Mouse (Mus musculus) spleen, embryonic (tissue): Measurements from ENCODE around the gene Phpt1.

Experiments used
- CTCF ChIA-PET: fragments of 350-600 bp; sonication (Branson Sonifier 250); formaldehyde crosslinking; loops from one replicate; lab custom pipeline; 2022; lab: Charles Lee

Gene Phpt1

DNA sequence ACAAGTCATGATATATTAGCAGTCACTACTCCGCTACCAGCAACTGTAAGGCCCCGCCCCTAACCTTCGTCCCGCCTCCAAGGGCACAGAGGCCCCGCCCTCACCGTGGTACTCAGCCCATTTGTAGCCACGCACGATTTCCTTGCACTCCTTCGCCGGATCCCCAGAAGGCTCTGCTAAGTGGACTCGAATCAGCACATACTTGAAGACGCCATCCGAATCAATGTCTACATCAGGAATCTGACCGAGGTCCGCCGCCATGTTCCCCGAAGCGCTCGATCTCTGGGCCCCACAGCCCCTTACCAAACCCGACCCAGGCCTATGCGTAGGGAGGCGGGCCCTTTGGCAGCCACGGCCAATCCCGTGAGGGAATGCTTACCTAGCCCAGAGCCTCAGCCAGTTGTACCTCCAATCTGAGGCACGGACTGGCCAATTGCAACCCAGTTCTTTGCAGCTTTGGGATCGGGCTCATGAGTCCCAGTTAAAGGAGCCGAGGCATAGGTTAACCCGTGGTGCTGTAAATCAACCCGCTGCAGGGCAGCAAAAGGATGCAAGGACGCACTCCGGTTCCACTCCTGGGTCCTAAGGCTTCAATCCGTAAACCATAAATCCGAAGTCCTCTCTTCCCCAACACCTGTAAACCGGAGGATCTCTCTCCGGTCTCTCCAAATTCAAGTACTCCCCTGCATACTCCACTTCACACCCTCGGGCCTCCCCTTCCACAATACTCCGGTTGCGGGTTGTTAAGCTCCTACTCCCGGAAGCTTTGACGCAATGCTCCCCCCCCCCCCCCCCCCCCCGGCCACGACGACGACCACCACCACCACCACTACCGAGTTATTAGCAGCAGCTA is at the start of gene Phpt1, which contains the start of gene Mamdc4:
TSS of gene Phpt1 (minus strand) at position 646 of the 853 bp plus-strand sequence.
TSS of gene Mamdc4 (minus strand) at position 267 of the 853 bp plus-strand sequence.
- CTCF ChIA-PET: interaction anchor here (0.5 to 0.6 kb wide), 3 partner anchors 10 to 122 kb away, joined by 3 to 9 read pairs (median 6); partner anchors contain the start of gene Edf1

DNA sequence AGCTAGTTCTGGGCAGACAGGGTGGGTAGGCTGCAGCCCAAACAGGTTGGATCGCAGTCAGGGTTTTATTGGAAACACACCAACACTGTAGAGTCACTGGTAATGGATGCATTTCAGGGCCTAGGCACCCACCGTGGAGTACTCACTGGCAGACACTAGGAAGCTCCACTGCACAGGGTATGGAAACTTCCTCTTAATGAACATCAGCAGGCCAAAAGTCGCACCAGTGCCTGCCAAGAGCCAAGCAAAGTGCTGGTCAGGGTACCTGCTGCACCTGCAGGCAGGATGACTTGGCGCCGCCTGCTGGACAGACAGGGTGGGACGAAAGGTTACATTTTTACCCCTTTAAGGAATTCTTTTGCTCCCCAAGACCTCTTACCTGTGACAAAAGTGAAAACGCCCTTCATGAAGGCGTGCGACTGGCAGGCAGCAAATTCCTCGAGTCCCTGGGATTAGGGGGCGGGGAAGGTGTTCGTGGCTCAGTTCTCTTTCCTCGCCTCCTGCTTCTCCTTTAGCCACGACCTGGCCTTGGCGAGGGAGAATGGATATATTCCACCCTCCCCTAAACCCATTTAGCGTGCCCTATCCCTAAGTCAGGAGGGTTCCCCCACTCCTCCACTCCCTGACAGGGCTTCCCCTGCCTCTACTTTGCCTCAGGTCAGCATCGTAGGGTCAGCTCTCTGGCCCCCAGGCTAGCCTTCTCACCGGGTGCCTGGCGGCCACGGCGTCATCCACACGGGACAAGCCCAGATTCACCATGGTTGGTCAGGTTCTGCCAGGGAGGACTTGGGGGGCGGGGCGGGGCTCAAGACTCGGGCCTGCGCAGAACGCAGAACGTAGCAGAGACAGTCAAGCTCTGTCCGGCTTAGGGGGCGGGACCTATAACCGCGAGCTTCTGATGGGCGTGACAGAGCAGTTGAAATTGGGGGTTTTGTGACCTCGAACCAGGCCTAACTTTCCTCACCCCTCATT is 46.5 kb upstream of the Phpt1 start, which contains the start of gene Tmem141:
TSS of gene Tmem141 (minus strand) at position 777 of the 972 bp plus-strand sequence.
- CTCF ChIA-PET: no interaction called here

DNA sequence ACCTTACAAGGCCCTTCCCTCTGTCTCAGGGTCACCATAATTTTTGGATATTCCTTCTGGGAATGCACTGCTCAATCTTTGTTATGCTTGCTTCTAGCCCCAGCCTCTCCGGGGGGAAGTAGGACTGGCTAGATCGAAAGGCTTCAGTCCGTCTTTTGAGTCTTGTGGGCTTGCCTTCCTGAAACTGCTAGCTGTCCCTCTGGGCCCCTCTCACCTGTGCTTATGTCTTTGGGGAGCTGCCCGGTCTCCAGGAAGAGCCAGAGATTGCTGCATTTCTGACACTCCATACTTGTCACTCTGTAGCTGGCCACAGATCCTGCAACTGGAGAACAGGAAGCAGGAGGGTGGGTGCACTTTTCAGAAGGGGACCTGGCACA is 45.8 kb upstream of the Phpt1 start:
- CTCF ChIA-PET: no interaction called here

DNA sequence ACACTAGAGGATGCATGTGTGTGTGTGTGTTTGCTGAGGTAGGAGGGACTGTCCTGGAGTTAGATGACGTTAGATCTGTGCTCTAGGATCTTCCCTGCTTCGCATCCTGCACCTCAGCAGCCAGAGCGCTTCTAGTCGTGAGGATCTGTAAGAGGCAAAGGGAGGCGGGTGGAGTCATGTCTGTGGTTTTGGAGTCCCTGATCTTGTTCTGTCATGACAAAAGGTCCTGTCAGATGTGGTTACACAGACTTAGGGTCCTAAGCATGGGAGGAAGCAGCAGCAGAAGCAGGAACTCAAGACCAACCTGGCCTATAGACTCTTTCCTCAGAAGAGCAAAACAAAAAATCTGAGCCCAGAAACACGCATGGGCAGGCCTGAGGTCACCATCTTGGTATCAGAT is 45.4 kb upstream of the Phpt1 start:
- CTCF ChIA-PET: no interaction called here

DNA sequence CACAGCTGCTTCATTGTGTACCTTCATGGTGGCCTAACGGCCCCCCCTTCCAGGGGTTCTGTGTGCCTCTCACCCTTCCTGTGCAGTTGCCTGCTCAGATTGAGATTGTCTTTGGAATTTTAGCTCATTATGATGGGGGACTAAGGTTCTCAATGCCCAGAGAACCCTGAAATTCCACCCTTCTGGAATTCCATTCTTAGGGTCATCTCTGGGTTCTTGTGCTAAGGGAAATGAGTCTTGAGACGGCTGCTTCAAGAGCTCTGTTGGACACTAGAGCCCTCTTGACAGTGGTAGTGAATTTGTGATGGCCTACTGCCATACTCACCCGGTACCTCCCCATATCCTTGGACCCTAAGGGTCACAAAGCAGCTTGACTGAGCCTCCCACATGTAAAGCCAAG is 42.6 kb upstream of the Phpt1 start, which contains the start of gene Ccdc183:
TSS of gene Ccdc183 (minus strand) at position 101 of the 400 bp plus-strand sequence.
- CTCF ChIA-PET: no interaction called here

DNA sequence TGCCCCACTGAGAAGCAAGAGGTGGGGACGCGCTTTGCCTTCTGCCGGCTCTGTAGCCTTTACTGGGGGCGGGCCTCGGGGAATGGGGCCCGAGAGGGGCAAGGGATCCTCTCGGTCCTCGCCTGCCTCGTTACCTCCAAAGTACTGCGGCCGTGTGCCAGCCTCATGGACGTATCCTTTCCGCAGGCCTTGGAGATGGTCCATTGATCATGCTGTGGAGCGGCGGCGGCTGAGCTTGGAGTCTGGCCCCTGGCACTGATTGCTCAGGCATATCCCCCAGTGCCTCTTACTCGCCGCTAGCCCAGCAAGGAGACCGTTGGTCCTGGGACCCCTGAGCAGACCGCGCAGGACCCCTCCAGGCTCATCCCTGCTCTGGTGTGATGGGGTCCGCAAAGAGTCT is 41.4 kb upstream of the Phpt1 start:
- CTCF ChIA-PET: no interaction called here

DNA sequence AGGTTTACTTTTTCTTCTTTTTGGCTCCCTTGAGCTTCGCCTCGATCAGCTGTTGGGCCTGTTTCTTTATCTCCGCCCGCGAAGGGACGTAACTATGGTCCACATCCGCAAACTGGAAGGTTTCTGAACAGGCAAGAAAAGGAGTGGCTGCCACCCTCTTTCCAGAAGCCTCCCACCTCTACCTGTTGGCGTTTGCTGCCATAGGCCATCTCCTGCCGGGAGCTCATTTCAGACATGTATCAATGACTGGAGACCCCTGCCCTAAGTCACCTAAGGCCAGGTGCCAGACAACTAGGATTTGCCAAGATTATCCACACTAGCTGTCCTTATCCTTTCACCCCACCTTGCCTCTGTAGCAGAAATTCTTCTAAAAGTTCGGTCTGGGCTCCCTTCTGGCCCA is 33.6 kb upstream of the Phpt1 start:
- CTCF ChIA-PET: interaction anchor here (1.5 kb wide), 1 partner anchor 16 kb away, joined by 3 read pairs; no protein-coding TSS in a partner anchor

DNA sequence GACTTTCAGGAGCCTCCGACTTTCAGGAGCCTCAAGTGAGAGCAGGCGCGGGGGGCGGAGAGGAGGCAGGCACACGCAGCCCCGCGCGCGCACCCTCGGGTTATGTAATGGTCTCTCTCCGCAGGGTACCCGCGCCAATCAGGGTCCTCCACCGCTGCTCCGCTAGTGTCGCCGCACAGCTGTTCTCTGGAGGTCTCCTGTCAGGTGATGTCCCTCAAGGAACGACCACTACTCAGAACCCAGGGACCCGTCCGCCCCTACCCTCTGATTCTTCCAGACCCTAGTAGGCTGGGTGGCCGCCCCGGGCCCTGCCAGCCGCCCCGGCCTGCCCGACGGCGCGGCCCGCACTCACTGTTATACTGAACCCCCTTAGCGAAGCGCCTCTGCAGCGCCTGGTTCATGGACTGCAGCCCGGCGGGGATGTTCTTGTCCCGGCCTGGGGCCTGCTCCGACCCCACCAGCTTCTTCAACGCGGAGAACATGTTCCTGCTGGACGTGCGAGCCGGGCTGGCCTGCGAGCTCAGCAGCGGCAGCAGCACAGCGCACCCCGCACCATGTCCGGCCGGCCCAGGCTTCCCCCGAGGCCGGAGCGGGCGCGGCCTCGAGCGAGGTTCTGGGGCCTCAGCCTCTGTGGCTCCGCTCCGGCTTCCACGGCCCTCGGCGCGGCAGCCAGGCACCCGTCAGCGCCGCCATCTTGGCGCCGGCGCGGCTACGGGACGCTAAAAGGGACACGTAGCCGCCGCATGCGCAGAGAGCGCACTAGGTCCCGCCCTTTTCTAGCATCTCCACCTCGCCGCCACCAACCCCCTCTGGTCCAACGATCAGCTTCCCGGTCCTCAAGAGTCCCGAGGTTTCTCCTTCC is 33.0 kb upstream of the Phpt1 start, which contains the start of gene Rabl6:
TSS of gene Rabl6 (minus strand) at position 761 of the 862 bp plus-strand sequence.
- CTCF ChIA-PET: interaction anchor here (1.5 kb wide), 1 partner anchor 16 kb away, joined by 3 read pairs; no protein-coding TSS in a partner anchor

DNA sequence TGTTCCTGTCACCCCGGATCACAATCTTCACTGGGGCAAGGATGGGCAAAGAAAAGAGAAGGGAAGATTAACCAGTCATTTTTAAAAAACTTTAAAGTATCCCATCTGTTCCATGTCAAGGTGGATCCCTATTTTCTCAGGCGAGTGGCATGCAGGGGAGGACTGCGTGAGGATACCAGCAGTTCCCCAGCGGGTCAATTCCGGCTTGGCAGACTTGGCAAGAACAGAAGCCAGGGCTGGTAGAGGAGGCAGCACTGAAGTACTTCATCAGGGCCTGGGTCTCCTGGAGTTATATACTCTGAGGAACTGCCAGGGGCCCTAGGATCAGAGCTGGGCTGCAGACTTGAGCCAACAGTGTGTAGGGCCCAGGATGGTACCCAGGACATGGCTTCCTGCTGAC is 27.5 kb upstream of the Phpt1 start:
- CTCF ChIA-PET: no interaction called here

DNA sequence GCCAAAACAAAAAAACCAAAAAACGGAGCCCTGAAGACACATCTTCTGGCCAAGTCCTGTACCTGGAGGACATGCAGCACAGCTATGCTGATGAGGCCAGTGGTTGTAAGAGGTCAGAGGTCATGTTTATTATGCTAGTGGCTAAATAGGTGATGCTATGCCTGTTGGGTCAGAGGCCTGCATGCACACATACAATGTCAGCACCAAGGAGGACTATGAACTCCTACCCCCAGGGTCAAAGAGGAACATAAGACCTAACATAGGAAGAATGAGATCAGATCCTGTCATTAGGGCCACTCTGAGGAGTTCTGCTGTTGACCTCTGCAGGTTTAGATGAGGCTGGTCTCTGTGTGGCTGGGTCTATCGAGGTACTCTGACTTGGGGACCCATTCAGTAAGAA is 25.0 kb upstream of the Phpt1 start:
- CTCF ChIA-PET: no interaction called here

DNA sequence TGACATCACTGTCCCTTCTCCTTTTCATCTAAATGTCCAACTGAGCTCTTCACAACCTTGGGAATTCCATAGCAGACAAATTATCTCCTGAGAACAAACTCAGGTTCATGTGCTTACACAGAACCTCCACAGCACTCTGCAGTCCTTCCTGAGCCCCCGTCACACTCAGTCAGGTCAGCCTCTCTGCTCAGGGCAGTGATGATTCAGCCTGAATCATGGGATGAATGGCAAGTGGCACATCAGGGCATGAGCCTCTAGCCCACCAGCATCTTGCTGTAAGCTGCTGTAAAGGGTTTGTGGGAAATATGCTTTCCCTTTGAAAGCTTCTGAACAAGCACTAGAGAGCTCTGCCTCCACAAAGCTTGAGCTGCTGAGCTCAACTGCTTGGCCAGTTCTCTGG is 23.7 kb upstream of the Phpt1 start:
- CTCF ChIA-PET: no interaction called here

DNA sequence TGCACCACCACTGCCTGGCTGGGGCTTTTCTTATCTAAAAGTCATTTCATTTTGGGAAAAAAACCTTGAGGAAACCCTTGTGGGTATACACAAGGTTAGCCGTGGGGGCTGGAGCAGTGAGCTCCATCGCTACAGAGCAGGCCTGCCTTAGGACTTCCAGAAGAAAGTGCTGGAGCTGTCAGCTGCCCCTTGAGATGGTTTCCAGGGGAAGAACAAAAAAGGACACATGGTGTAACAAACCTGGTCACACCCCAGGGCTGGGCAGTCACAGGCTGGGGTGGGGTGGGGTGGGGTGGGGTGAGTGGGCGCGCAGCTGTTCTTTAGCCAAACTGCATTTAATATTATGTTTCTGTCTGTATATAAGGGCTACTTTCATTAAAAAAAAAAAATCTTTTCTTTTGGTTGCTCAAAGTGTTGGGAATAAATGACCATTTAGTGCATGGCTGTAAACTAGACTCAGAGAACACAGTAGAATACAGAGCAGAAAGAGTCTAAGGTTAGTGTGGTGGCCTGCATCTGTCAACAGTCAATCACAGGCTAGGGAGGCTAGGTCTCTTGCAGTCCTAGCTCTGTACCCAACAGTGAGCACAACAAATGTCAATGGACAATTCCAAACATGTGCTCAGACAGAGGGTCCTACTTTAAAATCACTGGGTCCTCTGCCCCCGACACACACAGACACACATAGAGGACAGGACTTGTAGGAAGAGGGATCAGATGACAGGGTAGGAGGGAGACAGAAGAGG is 21.9 kb upstream of the Phpt1 start:
- CTCF ChIA-PET: no interaction called here

DNA sequence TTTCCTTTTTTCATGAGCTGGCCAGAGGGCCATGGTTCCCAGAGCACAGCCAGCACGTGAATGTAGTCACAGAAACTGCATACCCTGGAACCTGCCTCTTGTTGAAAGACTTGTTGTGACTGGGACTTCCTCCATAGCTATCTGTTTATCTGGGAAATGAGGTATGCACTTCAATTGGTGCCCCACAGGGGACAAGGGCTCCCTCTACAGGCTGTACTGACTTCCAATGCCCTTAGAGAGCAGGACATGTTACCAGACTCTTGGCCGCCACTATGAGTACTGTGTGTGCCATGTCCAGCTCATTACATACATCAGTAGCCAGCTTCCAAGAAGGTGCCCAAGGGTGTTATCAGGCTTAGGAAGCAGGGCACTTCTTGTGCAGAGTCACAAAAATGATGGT is 16.8 kb upstream of the Phpt1 start:
- CTCF ChIA-PET: interaction anchor here (1.3 kb wide), 1 partner anchor 16 kb away, joined by 3 read pairs; the partner anchor contains the start of gene Rabl6

DNA sequence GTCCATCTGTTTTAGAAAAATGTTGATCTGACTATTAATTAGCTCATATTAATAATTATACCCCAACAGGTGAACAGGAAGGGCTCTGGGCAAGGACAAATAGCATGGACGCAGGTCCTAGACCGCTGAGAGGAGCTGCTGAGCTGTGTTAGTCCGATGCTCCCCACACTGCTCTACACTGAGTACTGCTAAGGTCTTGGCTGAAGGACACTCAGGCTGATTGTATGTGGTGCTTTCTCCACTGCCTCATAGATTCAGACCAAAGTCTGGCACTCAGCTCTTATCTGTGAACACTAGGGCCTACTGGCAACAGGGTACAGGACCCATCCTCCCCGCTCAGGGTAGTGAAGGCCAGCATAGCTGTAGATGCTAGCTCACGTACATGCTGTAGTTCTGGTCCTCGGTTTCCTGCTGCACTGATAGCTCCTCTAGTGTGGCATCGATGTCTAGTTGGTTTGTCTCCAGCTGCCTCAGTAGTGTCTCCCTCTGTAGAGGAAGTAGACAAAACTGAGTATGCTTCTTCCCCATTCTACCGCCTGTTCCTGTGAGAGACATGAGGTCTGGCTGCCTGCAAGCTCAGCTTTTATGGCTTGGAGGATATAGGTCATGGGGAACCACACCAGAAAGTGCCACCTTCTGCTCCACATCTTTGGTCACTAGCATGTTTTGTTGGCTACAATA is 13.3 kb upstream of the Phpt1 start:
- CTCF ChIA-PET: no interaction called here

DNA sequence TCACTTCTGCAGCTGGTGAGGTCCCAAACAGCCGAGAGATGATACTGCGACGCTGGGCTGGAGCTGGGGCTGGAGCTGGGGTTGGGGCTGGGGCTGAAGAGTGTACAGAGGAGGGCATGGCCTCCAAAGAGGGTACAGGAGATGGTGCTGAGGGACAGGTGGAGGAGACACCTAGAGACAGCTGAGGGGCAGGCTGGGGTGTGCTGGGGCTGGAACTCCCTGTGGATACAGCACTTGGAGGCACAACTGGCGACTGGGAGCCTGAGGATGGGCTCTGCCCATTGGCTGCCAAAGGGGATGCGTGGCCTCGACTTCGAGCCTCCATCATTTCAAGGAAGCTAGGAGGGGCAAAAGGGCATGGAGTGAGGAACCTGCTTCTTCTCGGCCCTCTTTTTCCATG is 12.3 kb upstream of the Phpt1 start:
- CTCF ChIA-PET: no interaction called here

DNA sequence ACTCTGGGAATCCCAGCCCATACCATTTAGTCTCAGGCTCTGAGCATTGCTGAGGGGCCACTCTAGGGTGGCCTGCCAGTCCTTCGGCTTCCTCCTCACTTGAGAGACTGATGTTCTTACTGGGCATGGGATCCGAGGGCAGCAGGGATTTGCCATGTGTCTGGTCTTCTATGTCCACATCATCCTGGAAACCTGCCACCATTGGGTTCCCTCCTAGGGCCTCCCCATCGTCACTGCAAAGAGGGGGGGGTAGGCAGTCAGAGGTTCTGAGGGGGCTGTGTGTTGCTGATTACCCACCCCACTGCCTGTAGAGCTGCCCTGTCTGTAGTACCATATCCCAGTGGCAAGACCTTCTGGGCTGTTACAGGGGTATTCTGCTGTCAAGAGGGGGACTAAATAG is 10.6 kb upstream of the Phpt1 start:
- CTCF ChIA-PET: no interaction called here

DNA sequence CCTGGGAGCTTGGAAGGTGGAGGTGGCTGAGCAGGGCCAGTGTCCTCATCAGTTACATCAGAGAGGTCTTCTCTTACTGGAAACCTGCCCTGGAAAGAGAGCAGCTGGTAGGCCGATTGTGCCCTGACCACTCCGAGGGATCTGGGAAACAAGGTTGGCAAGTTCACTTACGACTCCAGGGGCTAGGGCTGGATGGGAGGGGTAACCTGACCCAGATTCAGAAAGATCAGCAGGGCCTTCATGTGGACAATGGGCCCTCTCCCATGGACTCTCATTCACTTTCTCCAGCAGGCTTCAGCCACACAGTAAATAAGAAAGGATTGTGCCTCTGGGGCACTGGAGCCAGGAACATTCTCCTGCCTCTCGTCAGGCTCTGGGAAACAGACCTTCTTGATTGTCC is 9.8 kb upstream of the Phpt1 start:
- CTCF ChIA-PET: no interaction called here

DNA sequence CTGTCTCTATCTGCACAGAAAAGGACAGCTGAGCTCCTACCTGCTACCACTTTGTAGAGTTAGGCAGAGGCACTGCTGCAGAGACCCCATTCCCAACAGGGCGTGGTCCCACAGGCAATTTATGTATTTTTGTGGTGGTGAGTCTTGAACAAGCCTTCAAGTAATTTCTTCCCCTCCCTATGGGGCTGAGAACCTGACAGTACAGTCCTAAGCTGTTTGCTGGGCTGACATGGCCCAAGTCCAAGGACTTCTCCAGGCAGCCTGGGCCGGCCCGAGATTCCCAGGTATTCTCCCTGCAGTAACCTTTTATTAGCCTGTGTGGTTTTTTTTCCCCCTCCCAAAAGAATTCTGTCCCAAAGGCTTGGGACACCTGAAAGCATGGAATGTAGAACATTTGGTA is 9.1 kb upstream of the Phpt1 start:
- CTCF ChIA-PET: interaction anchor here (0.6 kb wide), 1 partner anchor 307 kb away, joined by 6 read pairs; no protein-coding TSS in a partner anchor

DNA sequence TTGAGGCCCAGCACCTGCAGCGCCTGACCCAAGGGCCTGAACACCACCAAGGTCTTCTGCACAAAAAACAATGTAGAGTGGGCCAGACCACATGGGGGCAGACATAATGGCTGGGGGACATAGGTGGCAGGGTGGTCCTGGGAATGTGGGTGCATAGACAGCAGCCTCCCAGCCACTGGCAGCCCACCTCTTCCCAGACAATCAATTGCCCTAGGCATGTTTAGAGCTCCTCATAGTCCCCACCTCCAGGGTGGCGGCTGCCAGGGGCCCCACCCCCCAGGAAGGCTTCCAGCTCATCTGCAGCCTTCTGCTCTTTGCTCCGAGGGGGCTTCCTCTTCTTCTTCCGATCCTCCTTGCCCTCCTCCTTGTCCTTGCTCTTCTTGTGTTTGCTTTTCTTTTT is 8.5 kb upstream of the Phpt1 start:
- CTCF ChIA-PET: interaction anchor here (0.6 kb wide), 1 partner anchor 307 kb away, joined by 6 read pairs; no protein-coding TSS in a partner anchor
